Mouse (Mus musculus) layer of hippocampus, adult 9-11 months (tissue): ENCODE data around the gene Gm15085.
"Not testable (repeated sequence)": the region's sequence is repeated elsewhere in the genome, so short reads cannot be mapped to it uniquely, and the experiment has no call there.

Experiments
- DNase-seq: peaks from one replicate; pipeline ENCODE4 v3.0.0; 2022

Gm15085 gene

DNA sequence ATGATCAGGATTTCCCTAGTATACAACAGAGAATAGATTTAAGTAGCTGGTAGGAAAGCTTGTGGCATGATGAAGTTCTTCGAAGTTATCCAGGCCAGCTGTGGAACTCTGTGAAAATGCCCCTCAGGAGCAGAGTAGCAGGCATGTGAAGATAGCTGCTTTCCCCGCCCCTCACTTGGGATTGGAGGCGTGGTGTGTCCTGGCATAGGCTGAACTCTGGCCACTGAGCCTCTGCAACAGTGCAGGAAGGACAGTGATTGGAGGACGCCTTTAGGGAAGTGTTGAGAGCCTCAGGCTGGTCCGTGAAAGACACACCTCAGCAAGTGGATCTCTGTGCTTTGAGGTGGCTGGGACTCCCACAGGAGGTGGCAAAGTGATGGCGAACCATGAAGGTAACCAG, at the start of gene Gm15085:
Gm15085 (plus strand) TSS at position 301 of the 400 bp plus-strand sequence.
- not testable (repeated sequence) for DNase-seq
